Mouse (Mus musculus): Measurements from ENCODE around the gene Fuca1. TPM values are rescaled to one million over a fixed set of nuclear protein-coding genes. Genes with fewer than 3 reads are reported as not detected.

Gene Fuca1
- total and polyA plus RNA-seq, 3 experiments, result 26.8 to 48.6 TPM; not detected in 1

GRCm38 (mm10) chr4:135946278-135946658 lies 25.7 kb downstream of the Fuca1 start, which contains the start of gene Hmgcl (continued):
- TF ChIP-seq POLR2AphosphoS2 (IDR thresholded peaks at IDR 0.05; ENCODE audit: low read length), result peak; percentile 70
- no peak for TF ChIP-seq GATA1 (IDR thresholded peaks at IDR 0.05; ENCODE audit: low read depth, low read length)
- no peak for TF ChIP-seq KAT2A (conservative IDR thresholded peaks at IDR 0.05; ENCODE audit: low read depth, low read length)
- TF ChIP-seq CHD2 (IDR thresholded peaks at IDR 0.05; ENCODE audit: low read length), result no peak
- peak; percentile 66; the same call in 1 of the 2 replicates for TF ChIP-seq ZMIZ1 (IDR thresholded peaks at IDR 0.05; ENCODE audit: low read depth, low read length)
- TF ChIP-seq SMC3 (IDR thresholded peaks at IDR 0.05; ENCODE audit: low read depth, low read length), result no peak
- peak; percentile 71 for TF ChIP-seq TCF12 (IDR thresholded peaks at IDR 0.05; ENCODE audit: low read depth, low read length)
- no peak for TF ChIP-seq MYB (IDR thresholded peaks at IDR 0.05; ENCODE audit: low read depth, low read length)
- TF ChIP-seq TBP (IDR thresholded peaks at IDR 0.05; ENCODE audit: low read depth, low read length), result peak; percentile 86
- peak; percentile 97 for TF ChIP-seq MAX (IDR thresholded peaks at IDR 0.05; ENCODE audit: low read length)

- TF ChIP-seq MXI1 (IDR thresholded peaks at IDR 0.05; ENCODE audit: low read depth, low read length), result peak; percentile 58; the same call in 1 of the 2 replicates
- no peak for TF ChIP-seq ETS1 (IDR thresholded peaks at IDR 0.05; ENCODE audit: low read depth, low read length)
- TF ChIP-seq MAZ (IDR thresholded peaks at IDR 0.05; ENCODE audit: low read depth, low read length), result peak; percentile 44; the same call in 1 of the 2 replicates
- TF ChIP-seq SIN3A (IDR thresholded peaks at IDR 0.05; ENCODE audit: low read length), result peak; percentile 11; the same call in 1 of the 2 replicates
- TF ChIP-seq ZNF384 (IDR thresholded peaks at IDR 0.05; ENCODE audit: low read depth, low read length), result no peak
- 0 out of 2 replicates have a peak, but pooled peaks have one; percentile 59 for TF ChIP-seq CHD1 (IDR thresholded peaks at IDR 0.05; ENCODE audit: low read depth, low read length)
- peak in 1 of 2 experiments; percentile 7; a peak in 2 of 4 replicates for TF ChIP-seq POLR2A (IDR thresholded peaks at IDR 0.05; ENCODE audit: control insufficient read depth in 1 of 2, insufficient read depth in 1 of 2, low read depth in 1 of 2, low read length in 2 of 2, poor library complexity in 1 of 2)
- Histone ChIP-seq H3K36me3 (ENCODE audit: control insufficient read depth in 1 of 2, insufficient read depth in 2 of 2, low read length in 2 of 2) (peaks cover 3 to 20% of the 10 kb centered on the region in 2 experiments), H3K27me3 (ENCODE audit: control insufficient read depth in 1 of 2, insufficient read depth in 2 of 2, low read length in 2 of 2) (no peaks in the 10 kb centered on the region), H3K4me1 (ENCODE audit: control insufficient read depth in 1 of 2, insufficient read depth in 2 of 2, low read length in 2 of 2) (peaks cover 7 to 12% of the 10 kb centered on the region in 2 experiments; a peak in 3 of 4 replicates), H3K9ac (ENCODE audit: control insufficient read depth, low read depth, low read length, poor library complexity, severe bottlenecking) (peak overlapping the region; percentile 73), H3K9me3 (replicated peaks; ENCODE audit: insufficient read depth, low read length) (no peaks in the 10 kb centered on the region), H3K79me2 (ENCODE audit: control insufficient read depth, insufficient read depth, low read length, poor library complexity) (peaks cover 17% of the 10 kb centered on the region), H3K27ac (ENCODE audit: control insufficient read depth, low read depth, low read length) (peak overlapping the region; percentile 43), H3K4me3 (ENCODE audit: control insufficient read depth in 1 of 2, insufficient read depth in 1 of 2, low read depth in 2 of 2, low read length in 2 of 2) (peak overlapping the region; percentile 73 to 81)
- peak; percentile 54 for DNase-seq (ENCODE audit: low read depth, low spot score)
Observed at GRCm38 (mm10) chr4:135946659-135947301, 26.2 kb downstream of the Fuca1 start.

GRCm38 (mm10) chr4:135948142-135948541 lies 27.6 kb downstream of the Fuca1 start:
- no peak overlapping the region for H3K4me3 ChIP-seq (ENCODE audit: control insufficient read depth in 1 of 2, insufficient read depth in 1 of 2, low read depth in 2 of 2, low read length in 2 of 2)

More at GRCm38 (mm10) chr4:135948142-135948541, 27.6 kb downstream of the Fuca1 start:
- TF ChIP-seq POLR2AphosphoS5 (IDR thresholded peaks at IDR 0.05; ENCODE audit: borderline replicate concordance, low read depth, low read length), result no peak
- TF ChIP-seq KAT2A (conservative IDR thresholded peaks at IDR 0.05; ENCODE audit: low read depth, low read length), result no peak
- no peak for TF ChIP-seq TBP (IDR thresholded peaks at IDR 0.05; ENCODE audit: low read depth, low read length)
- TF ChIP-seq SMC3 (IDR thresholded peaks at IDR 0.05; ENCODE audit: low read depth, low read length), result no peak
- TF ChIP-seq MYC (IDR thresholded peaks at IDR 0.05; ENCODE audit: low read depth, low read length), result no peak
- TF ChIP-seq ZNF384 (IDR thresholded peaks at IDR 0.05; ENCODE audit: low read depth, low read length), result no peak
- no peak for TF ChIP-seq NELFE (IDR thresholded peaks at IDR 0.05; ENCODE audit: low read depth, low read length)
- no peak for TF ChIP-seq ELF1 (IDR thresholded peaks at IDR 0.05; ENCODE audit: low read depth, low read length)
- TF ChIP-seq CHD1 (IDR thresholded peaks at IDR 0.05; ENCODE audit: low read depth, low read length), result no peak
- TF ChIP-seq JUND (IDR thresholded peaks at IDR 0.05; ENCODE audit: low read depth, low read length), result no peak
- no peak for TF ChIP-seq MAX (IDR thresholded peaks at IDR 0.05; ENCODE audit: low read length)
- TF ChIP-seq TAL1 (IDR thresholded peaks at IDR 0.05; ENCODE audit: low read length), result no peak
- peaks cover 17% of the 10 kb centered on the region for H3K79me2 ChIP-seq (ENCODE audit: control insufficient read depth, insufficient read depth, low read length, poor library complexity)
- H3K9me3 ChIP-seq (replicated peaks; ENCODE audit: insufficient read depth, low read length), result no peaks in the 10 kb centered on the region
- peak; percentile 46 for DNase-seq (ENCODE audit: low read depth, low spot score)
- H3K27ac ChIP-seq (ENCODE audit: control insufficient read depth, low read depth, low read length), result no peak overlapping the region
- no peaks in the 10 kb centered on the region for H3K27me3 ChIP-seq (ENCODE audit: control insufficient read depth in 1 of 2, insufficient read depth in 2 of 2, low read length in 2 of 2)
- H3K9ac ChIP-seq (ENCODE audit: control insufficient read depth, low read depth, low read length, poor library complexity, severe bottlenecking), result no peak overlapping the region
- peaks cover 3 to 10% of the 10 kb centered on the region in 2 experiments for H3K36me3 ChIP-seq (ENCODE audit: control insufficient read depth in 1 of 2, insufficient read depth in 2 of 2, low read length in 2 of 2)
- H3K4me1 ChIP-seq (ENCODE audit: control insufficient read depth in 1 of 2, insufficient read depth in 2 of 2, low read length in 2 of 2), result peaks cover 0 to 8% of the 10 kb centered on the region in 2 experiments; a peak in 3 of 4 replicates
